19 mouse cellular contexts compared by ENCODE assay signal in genomic region chr11:89358546-89358945, GRCm38 (mm10). TPM values are rescaled to one million over a fixed set of nuclear protein-coding genes. Genes with fewer than 3 reads are reported as not detected.
"Had no signal": no experiment of that assay in that cellular context is flagged by ENCODE, and none has a peak within 500 bp of the region (broad histone marks: within the 10 kb centered on the region; RNA-seq: fewer than 3 reads in every experiment).

No protein-coding gene starts in this region.

- H3K4me3 ChIP-seq: midbrain, embryonic 10.5 days; midbrain, embryonic 12.5 days; myocyte; neural tube, embryonic 13.5 days had no signal

- H3K4me2 ChIP-seq: lung, embryonic 14.5 days; midbrain, embryonic 12.5 days; neural tube, embryonic 13.5 days had no signal

- H3K27me3 ChIP-seq: midbrain, embryonic 12.5 days; neural tube, embryonic 13.5 days had no signal

- H3K36me3 ChIP-seq: midbrain, embryonic 10.5 days; midbrain, embryonic 12.5 days; neural tube, embryonic 13.5 days had no signal

- H3K9me3 ChIP-seq: midbrain, embryonic 10.5 days; midbrain, embryonic 12.5 days; neural tube, embryonic 13.5 days had no signal

- H3K9ac ChIP-seq: lung, embryonic 14.5 days; midbrain, embryonic 12.5 days; neural tube, embryonic 13.5 days had no signal

- H3K27ac ChIP-seq: midbrain, embryonic 10.5 days; midbrain, embryonic 12.5 days; neural tube, embryonic 13.5 days had no signal

- DNase-seq: lung, adult 18-20 months; lung, embryonic 14.5 days; lung, postnatal 10 days; lung, postnatal 4 days; midbrain, embryonic 14.5 days; retina, postnatal 1 day; right cerebral cortex, adult 18-20 months; right cerebral cortex, postnatal 25 days; right cerebral cortex, postnatal 4 days; spleen, adult 18-20 months; thymus, adult 18-20 months; thymus, postnatal 14 days; thymus, postnatal 36 days had no signal

- ATAC-seq: midbrain, embryonic 16.5 days had no signal

RNA-seq across cellular contexts. Expression of gene Nog, which starts 56.4 kb away (rescaled TPM):
- polyA plus RNA-seq: liver, embryonic 16.5 days had no signal
